Mouse (Mus musculus): ENCODE measurements around the gene Pear1. TPM values are rescaled to one million over a fixed set of nuclear protein-coding genes. Genes with fewer than 3 reads are reported as not detected.
"Not testable (repeated sequence)": the region's sequence is repeated elsewhere in the genome, so short reads cannot be mapped to it uniquely, and the experiment has no call there.

Gene Pear1
- polyA plus RNA-seq (2015; fragmentation: Nextera tagmentation; extraction: Ambion mirVana): 22.6 and 25.5 TPM in 2 replicates

GRCm38 (mm10) chr3:87824206-87824605, at the start of gene Pear1:
Pear1 (minus strand) TSS chr3:87824306.
- H3K4me3 ChIP-seq (replicated peaks; ENCODE audit: low read length); H3K36me3 ChIP-seq (ENCODE audit: control insufficient read depth, insufficient read depth, low read length); H3K27ac ChIP-seq (ENCODE audit: low read length); H3K9me3 ChIP-seq (replicated peaks; ENCODE audit: control insufficient read depth, low read length); H3K27me3 ChIP-seq (ENCODE audit: control insufficient read depth, insufficient read depth, low read length); ATAC-seq (ENCODE audit: insufficient read depth, low FRiP score); H3K4me1 ChIP-seq (ENCODE audit: control insufficient read depth, insufficient read depth, low read length); H3K4me2 ChIP-seq (ENCODE audit: low read depth, low read length); H3K9ac ChIP-seq (ENCODE audit: low read length): not testable (repeated sequence)
- 86% methylated on average over 1 of the region's 1 CpGs for WGBS

GRCm38 (mm10) chr3:87864111-87864510, 40.0 kb upstream of the Pear1 start:
- not testable (repeated sequence) for H3K9ac ChIP-seq (ENCODE audit: low read length)
- 86% methylated on average over 4 of the region's 4 CpGs for WGBS

GRCm38 (mm10) chr3:87859813-87860212, 35.7 kb upstream of the Pear1 start:
- no peak overlapping the region for H3K4me3 ChIP-seq (replicated peaks; ENCODE audit: low read length)
- H3K4me2 ChIP-seq (ENCODE audit: low read depth, low read length): no peak overlapping the region
- WGBS: 25% methylated on average over 3 of the region's 3 CpGs
- H3K36me3 ChIP-seq (ENCODE audit: control insufficient read depth, insufficient read depth, low read length): peaks cover 21% of the 10 kb centered on the region
- H3K9ac ChIP-seq (ENCODE audit: low read length): no peak overlapping the region
- ATAC-seq (ENCODE audit: insufficient read depth, low FRiP score): no peak
- peaks cover 5% of the 10 kb centered on the region; the same call in 1 of the 2 replicates for H3K4me1 ChIP-seq (ENCODE audit: control insufficient read depth, insufficient read depth, low read length)
- no peaks in the 10 kb centered on the region for H3K9me3 ChIP-seq (replicated peaks; ENCODE audit: control insufficient read depth, low read length)
- H3K27me3 ChIP-seq (ENCODE audit: control insufficient read depth, insufficient read depth, low read length): no peaks in the 10 kb centered on the region
- no peak overlapping the region for H3K27ac ChIP-seq (ENCODE audit: low read length)

More at GRCm38 (mm10) chr3:87864111-87864510, 40.0 kb upstream of the Pear1 start:
- H3K4me1 ChIP-seq (ENCODE audit: control insufficient read depth, insufficient read depth, low read length); H3K27me3 ChIP-seq (ENCODE audit: control insufficient read depth, insufficient read depth, low read length); H3K9me3 ChIP-seq (replicated peaks; ENCODE audit: control insufficient read depth, low read length); ATAC-seq (ENCODE audit: insufficient read depth, low FRiP score); H3K4me2 ChIP-seq (ENCODE audit: low read depth, low read length); H3K4me3 ChIP-seq (replicated peaks; ENCODE audit: low read length); H3K27ac ChIP-seq (ENCODE audit: low read length): not testable (repeated sequence)
- H3K36me3 ChIP-seq (ENCODE audit: control insufficient read depth, insufficient read depth, low read length): peaks cover 26% of the 10 kb centered on the region

GRCm38 (mm10) chr3:87857666-87858065, 33.6 kb upstream of the Pear1 start:
- Histone ChIP-seq H3K9me3 (replicated peaks; ENCODE audit: control insufficient read depth, low read length) (no peaks in the 10 kb centered on the region), H3K27ac (ENCODE audit: low read length) (no peak overlapping the region), H3K27me3 (ENCODE audit: control insufficient read depth, insufficient read depth, low read length) (no peaks in the 10 kb centered on the region), H3K4me1 (ENCODE audit: control insufficient read depth, insufficient read depth, low read length) (peaks cover 5% of the 10 kb centered on the region; the same call in 1 of the 2 replicates), H3K4me2 (ENCODE audit: low read depth, low read length) (no peak overlapping the region), H3K36me3 (ENCODE audit: control insufficient read depth, insufficient read depth, low read length) (peaks cover 15% of the 10 kb centered on the region), H3K9ac (ENCODE audit: low read length) (no peak overlapping the region), H3K4me3 (replicated peaks; ENCODE audit: low read length) (no peak overlapping the region)
- 94% methylated on average over 8 of the region's 8 CpGs for WGBS
- ATAC-seq (ENCODE audit: insufficient read depth, low FRiP score): no peak

- ATAC-seq (ENCODE audit: insufficient read depth, low FRiP score): no peak
- Histone ChIP-seq H3K4me3 (replicated peaks; ENCODE audit: low read length) (no peak overlapping the region), H3K4me1 (ENCODE audit: control insufficient read depth, insufficient read depth, low read length) (peaks cover 5% of the 10 kb centered on the region; the same call in 1 of the 2 replicates), H3K4me2 (ENCODE audit: low read depth, low read length) (no peak overlapping the region), H3K9me3 (replicated peaks; ENCODE audit: control insufficient read depth, low read length) (no peaks in the 10 kb centered on the region), H3K9ac (ENCODE audit: low read length) (no peak overlapping the region), H3K27ac (ENCODE audit: low read length) (peak overlapping the region; percentile 14; the same call in 1 of the 2 replicates), H3K36me3 (ENCODE audit: control insufficient read depth, insufficient read depth, low read length) (peaks cover 10% of the 10 kb centered on the region), H3K27me3 (ENCODE audit: control insufficient read depth, insufficient read depth, low read length) (no peaks in the 10 kb centered on the region)
- WGBS: 78% methylated on average over 8 of the region's 8 CpGs
Measured at GRCm38 (mm10) chr3:87855936-87856335, 31.8 kb upstream of the Pear1 start.

GRCm38 (mm10) chr3:87854795-87855568, 30.9 kb upstream of the Pear1 start:
- no peak for ATAC-seq (ENCODE audit: insufficient read depth, low FRiP score)

GRCm38 (mm10) chr3:87849117-87849516, 25.0 kb upstream of the Pear1 start:
- WGBS: 77% methylated on average over 14 of the region's 14 CpGs
- no peaks in the 10 kb centered on the region for H3K36me3 ChIP-seq (ENCODE audit: control insufficient read depth, insufficient read depth, low read length)
- H3K4me3 ChIP-seq (replicated peaks; ENCODE audit: low read length): no peak overlapping the region
- no peaks in the 10 kb centered on the region for H3K4me1 ChIP-seq (ENCODE audit: control insufficient read depth, insufficient read depth, low read length)
- no peaks in the 10 kb centered on the region for H3K9me3 ChIP-seq (replicated peaks; ENCODE audit: control insufficient read depth, low read length)
- H3K4me2 ChIP-seq (ENCODE audit: low read depth, low read length): no peak overlapping the region
- H3K9ac ChIP-seq (ENCODE audit: low read length): no peak overlapping the region
- ATAC-seq (ENCODE audit: insufficient read depth, low FRiP score): no peak
- no peak overlapping the region for H3K27ac ChIP-seq (ENCODE audit: low read length)
- H3K27me3 ChIP-seq (ENCODE audit: control insufficient read depth, insufficient read depth, low read length): no peaks in the 10 kb centered on the region

More at GRCm38 (mm10) chr3:87854795-87855568, 30.9 kb upstream of the Pear1 start:
- peaks cover 5% of the 10 kb centered on the region; the same call in 1 of the 2 replicates for H3K4me1 ChIP-seq (ENCODE audit: control insufficient read depth, insufficient read depth, low read length)
- H3K4me2 ChIP-seq (ENCODE audit: low read depth, low read length): no peak overlapping the region
- no peak overlapping the region for H3K4me3 ChIP-seq (replicated peaks; ENCODE audit: low read length)
- H3K27ac ChIP-seq (ENCODE audit: low read length): 0 out of 2 replicates have a peak overlapping the region, but pooled peaks have one; percentile 17
- 41% methylated on average over 7 of the region's 7 CpGs for WGBS
- H3K9me3 ChIP-seq (replicated peaks; ENCODE audit: control insufficient read depth, low read length): no peaks in the 10 kb centered on the region
- H3K36me3 ChIP-seq (ENCODE audit: control insufficient read depth, insufficient read depth, low read length): peaks cover 10% of the 10 kb centered on the region
- H3K27me3 ChIP-seq (ENCODE audit: control insufficient read depth, insufficient read depth, low read length): no peaks in the 10 kb centered on the region
- H3K9ac ChIP-seq (ENCODE audit: low read length): no peak overlapping the region

GRCm38 (mm10) chr3:87847680-87848079, 23.6 kb upstream of the Pear1 start:
- WGBS: 76% methylated on average over 5 of the region's 5 CpGs
- Histone ChIP-seq H3K4me2 (ENCODE audit: low read depth, low read length) (no peak overlapping the region), H3K4me1 (ENCODE audit: control insufficient read depth, insufficient read depth, low read length) (no peaks in the 10 kb centered on the region), H3K4me3 (replicated peaks; ENCODE audit: low read length) (no peak overlapping the region), H3K27ac (ENCODE audit: low read length) (no peak overlapping the region), H3K9me3 (replicated peaks; ENCODE audit: control insufficient read depth, low read length) (no peaks in the 10 kb centered on the region), H3K27me3 (ENCODE audit: control insufficient read depth, insufficient read depth, low read length) (no peaks in the 10 kb centered on the region), H3K36me3 (ENCODE audit: control insufficient read depth, insufficient read depth, low read length) (no peaks in the 10 kb centered on the region), H3K9ac (ENCODE audit: low read length) (no peak overlapping the region)
- ATAC-seq (ENCODE audit: insufficient read depth, low FRiP score): no peak

GRCm38 (mm10) chr3:87846650-87847110, 22.6 kb upstream of the Pear1 start, which contains the start of gene Sh2d2a:
Sh2d2a (plus strand) TSS chr3:87846755.
- WGBS: 70% methylated on average over 7 of the region's 7 CpGs
- Histone ChIP-seq H3K9ac (ENCODE audit: low read length) (no peak within 1 kb of the TSS), H3K36me3 (ENCODE audit: control insufficient read depth, insufficient read depth, low read length) (no peaks in the 10 kb centered on the region), H3K4me3 (replicated peaks; ENCODE audit: low read length) (no peak within 1 kb of the TSS), H3K4me2 (ENCODE audit: low read depth, low read length) (no peak within 1 kb of the TSS), H3K9me3 (replicated peaks; ENCODE audit: control insufficient read depth, low read length) (no peaks in the 10 kb centered on the region), H3K27ac (ENCODE audit: low read length) (no peak within 1 kb of the TSS), H3K27me3 (ENCODE audit: control insufficient read depth, insufficient read depth, low read length) (no peaks in the 10 kb centered on the region), H3K4me1 (ENCODE audit: control insufficient read depth, insufficient read depth, low read length) (no peaks in the 10 kb centered on the region)
- no peak for ATAC-seq (ENCODE audit: insufficient read depth, low FRiP score)
